Mouse (Mus musculus) hindbrain, postnatal 0 days (tissue): ENCODE results near the gene Rab15. TPM values are rescaled to one million over a fixed set of nuclear protein-coding genes. Genes with fewer than 3 reads are reported as not detected.

Experiments
- ATAC-seq: fragments of 200-750 bp; cut with Nextera tagmentation; 2 replicates; pipeline ENCODE4 v1.8.0; 2017; ENCODE audit warnings: mild to moderate bottlenecking, moderate TSS enrichment, moderate library complexity
- DNase-seq: peaks from one replicate; pipeline ENCODE4 v3.0.0-alpha.2; 2015; ENCODE audit warnings: low spot score
- H3K27ac ChIP-seq: fragments of 300-500 bp; sonication (generic); 2 replicates; pipeline ENCODE4 v1.5.1; 2014; ENCODE audit warnings: mild to moderate bottlenecking
- H3K27me3 ChIP-seq: fragments of 300-500 bp; sonication (generic); 2 replicates; pipeline ENCODE4 v1.6.1; 2014; ENCODE audit warnings: low read length, mixed read lengths; ENCODE audit not compliant: insufficient read depth
- H3K36me3 ChIP-seq: fragments of 300-500 bp; sonication (generic); 2 replicates; pipeline ENCODE4 v1.6.1; 2014; ENCODE audit warnings: low read length, mixed read lengths; ENCODE audit not compliant: insufficient read depth
- H3K4me1 ChIP-seq: fragments of 300-500 bp; sonication (generic); 2 replicates; pipeline ENCODE4 v1.6.1; 2014; ENCODE audit warnings: antibody characterized with exemption, low read length, mixed read lengths; ENCODE audit not compliant: insufficient read depth
- H3K4me2 ChIP-seq: fragments of 300-500 bp; sonication (generic); 2 replicates; pipeline ENCODE4 v1.6.1; 2014; ENCODE audit warnings: low read depth, mild to moderate bottlenecking, low read length, moderate library complexity, mixed read lengths
- H3K4me3 ChIP-seq: fragments of 300-500 bp; sonication (generic); 2 replicates; pipeline ENCODE4 v1.5.1; 2014; ENCODE audit warnings: low read length
- H3K9ac ChIP-seq: fragments of 300-500 bp; sonication (generic); replicated peaks from 2 replicates; pipeline ENCODE4 v1.6.1; 2014; ENCODE audit warnings: mild to moderate bottlenecking, low read length, moderate library complexity, mixed read lengths
- H3K9me3 ChIP-seq: fragments of 300-500 bp; sonication (generic); 2 replicates; pipeline ENCODE4 v1.6.1; 2016; ENCODE audit warnings: low read length, mixed read lengths
- CTCF ChIP-seq: IDR thresholded peaks from 2 replicates; pipeline ENCODE4 v1.5.1; 2016; ENCODE audit warnings: antibody characterized with exemption, control low read depth, low read depth
- WGBS: fragments of 180-500 bp; shearing (Covaris S2); extraction: QIAGEN DNeasy Blood & Tissue Kit; methylation state at CpG from one replicate; pipeline ENCODE4 v1.1.7; 2014; 5-methylcytosine and 5-hydroxymethylcytosine counted together
- polyA plus RNA-seq: library from polyadenylated mRNA; unstranded; fragments of >200 nt; fragmentation: Nextera tagmentation; extraction: Ambion mirVana; gene quantifications from 2 replicates; pipeline ENCODE4 v1.2.1, GENCODE M21; 2015
- total RNA-seq: library from RNA; depleted of rRNA; stranded (reverse); fragments of >200 nt; gene quantifications from 2 replicates; pipeline ENCODE4 v1.2.3, GENCODE M21; 2014

Gene Rab15
- total and polyA plus RNA-seq, 2 experiments from 2014 or later = 56.5 to 110 TPM

DNA sequence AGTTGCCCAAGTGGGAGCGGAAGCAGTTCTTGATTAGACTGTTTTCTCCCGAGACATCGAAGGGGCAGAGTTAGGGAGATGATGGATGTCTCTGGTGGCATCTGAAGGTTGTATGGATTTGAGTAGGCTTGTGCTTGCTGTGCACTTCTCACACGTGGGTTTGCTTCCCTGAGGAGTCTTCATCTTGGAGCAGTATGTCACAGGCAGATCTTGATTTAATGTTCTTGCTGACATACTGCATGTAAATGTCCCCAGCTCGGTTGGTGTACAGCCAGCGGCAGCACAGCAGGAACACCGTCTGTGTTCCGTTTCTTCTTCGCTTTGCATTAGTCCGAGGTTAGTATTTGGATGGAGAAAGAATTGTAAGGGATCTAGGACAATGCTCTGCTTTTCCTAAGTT, 34.4 kb upstream of the Rab15 start:
- no peaks in the 10 kb centered on the region for H3K9me3 ChIP-seq
- 66% methylated on average over 10 of the region's 10 CpGs for WGBS
- no peak overlapping the region for H3K27ac ChIP-seq
- ATAC-seq (no peak), DNase-seq (no peak)
- H3K4me3 ChIP-seq = no peak overlapping the region
- H3K4me2 ChIP-seq = no peak overlapping the region
- no peaks in the 10 kb centered on the region for H3K4me1 ChIP-seq
- no peak for TF ChIP-seq CTCF
- no peaks in the 10 kb centered on the region for H3K27me3 ChIP-seq
- H3K9ac ChIP-seq = no peak overlapping the region
- no peaks in the 10 kb centered on the region for H3K36me3 ChIP-seq

DNA sequence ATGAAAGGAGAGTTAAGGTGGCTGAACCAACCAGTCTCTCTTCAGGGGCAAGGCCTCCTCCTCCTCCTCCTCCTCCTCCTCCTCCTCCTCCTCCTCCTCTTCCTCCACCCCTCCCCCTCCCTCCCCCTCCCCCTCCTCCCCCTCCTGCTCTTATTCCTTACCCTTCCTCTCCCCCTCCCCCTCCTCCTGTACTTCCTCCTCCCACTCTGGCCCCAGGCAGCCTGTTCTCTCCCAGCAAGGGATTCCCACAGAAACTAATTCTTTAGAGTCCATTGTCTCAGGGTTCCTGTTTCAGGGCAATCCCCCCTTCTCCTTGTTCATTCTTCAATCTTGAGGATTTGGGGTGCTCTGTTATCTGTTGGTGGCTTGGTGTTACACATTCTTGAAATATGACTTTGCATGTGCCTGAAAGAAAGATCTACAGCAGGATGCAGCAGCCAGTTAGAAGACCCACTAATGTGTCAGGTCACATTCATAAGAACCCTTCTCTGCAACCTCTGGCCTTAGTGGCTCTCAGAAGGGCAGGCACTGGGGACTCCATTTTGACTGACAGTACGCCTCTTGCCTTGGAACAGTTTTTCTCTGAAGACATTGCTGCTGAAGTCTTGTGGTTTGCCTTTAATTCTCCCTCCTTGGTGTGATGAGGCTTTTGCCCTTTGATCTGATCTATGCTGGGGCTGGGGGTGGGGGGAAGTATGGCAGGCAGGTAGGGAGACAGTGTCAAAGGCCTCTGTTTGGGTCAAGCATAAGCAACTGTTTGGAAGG, 30.9 kb upstream of the Rab15 start:
- Histone ChIP-seq H3K4me2 (no peak overlapping the region), H3K4me3 (no peak overlapping the region), H3K9ac (no peak overlapping the region), H3K27ac (no peak overlapping the region), H3K4me1 (no peaks in the 10 kb centered on the region), H3K9me3 (no peaks in the 10 kb centered on the region), H3K27me3 (no peaks in the 10 kb centered on the region), H3K36me3 (no peaks in the 10 kb centered on the region)
- no peak for DNase-seq
- no peak for TF ChIP-seq CTCF
- no peak for ATAC-seq
- 96% methylated on average over 1 of the region's 1 CpGs for WGBS

DNA sequence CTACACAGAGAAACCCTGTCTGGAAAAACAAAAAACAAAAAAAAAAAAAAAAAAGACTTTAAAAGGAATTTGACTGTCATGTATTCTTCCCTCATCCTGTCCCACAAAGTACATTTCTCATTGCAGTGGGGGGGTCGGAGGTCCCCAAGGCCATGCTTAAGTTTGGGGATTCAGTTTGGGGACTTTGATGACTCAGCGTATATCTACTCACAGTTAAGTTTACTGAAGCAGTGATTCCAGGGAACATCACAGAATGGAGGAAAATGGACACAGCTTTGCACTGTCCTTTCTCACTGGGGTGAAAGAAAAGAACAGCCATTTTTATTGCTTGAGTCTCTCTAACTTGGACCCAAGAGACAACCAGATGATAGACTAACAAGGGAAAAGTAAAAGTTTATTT, 29.7 kb upstream of the Rab15 start:
- 93% methylated on average over 2 of the region's 2 CpGs for WGBS
- H3K27ac ChIP-seq = no peak overlapping the region

DNA sequence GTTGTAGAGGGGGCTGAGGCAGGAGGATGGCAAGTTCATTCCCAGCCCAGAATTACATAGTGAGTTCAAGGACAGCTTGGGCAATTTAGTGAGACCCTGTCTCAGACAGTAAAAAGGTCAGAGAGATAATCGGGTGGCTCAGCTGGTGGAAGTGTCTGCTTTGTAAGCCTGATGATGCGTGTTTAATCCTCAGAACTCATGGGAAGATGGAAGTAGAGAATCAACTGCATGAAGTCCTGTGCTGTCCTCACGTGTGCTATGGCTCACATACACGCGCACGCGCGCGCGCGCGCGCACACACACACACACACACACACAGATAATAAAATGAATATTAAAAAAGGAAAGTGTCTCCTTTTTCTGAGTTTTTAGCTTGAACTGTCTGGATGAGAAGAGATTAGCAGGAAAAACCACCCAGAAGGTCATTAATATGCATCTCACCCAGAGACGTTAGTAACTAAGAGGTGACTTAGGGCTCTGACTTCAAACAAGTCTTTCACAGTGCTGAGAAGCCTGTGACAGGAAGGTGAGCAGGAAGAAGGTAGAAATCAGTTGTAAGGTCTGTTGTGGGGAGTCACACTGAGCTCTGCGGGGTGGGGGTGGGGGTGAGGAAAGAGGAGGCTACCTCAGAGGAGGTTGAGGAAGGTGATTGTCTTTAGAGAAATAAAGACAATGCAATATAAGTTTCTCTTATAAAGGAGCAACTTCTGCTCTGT, 21.8 kb upstream of the Rab15 start:
- Histone ChIP-seq H3K4me2 (no peak overlapping the region), H3K27ac (no peak overlapping the region), H3K36me3 (no peaks in the 10 kb centered on the region), H3K4me1 (no peaks in the 10 kb centered on the region), H3K4me3 (no peak overlapping the region), H3K9me3 (no peaks in the 10 kb centered on the region), H3K27me3 (no peaks in the 10 kb centered on the region), H3K9ac (no peak overlapping the region)
- 88% methylated on average over 15 of the region's 15 CpGs for WGBS
- no peak for ATAC-seq
- DNase-seq = no peak
- TF ChIP-seq CTCF = no peak

More for the DNA sequence above, 29.7 kb upstream of the Rab15 start:
- H3K4me2 ChIP-seq = no peak overlapping the region
- DNase-seq (no peak), ATAC-seq (no peak)
- no peaks in the 10 kb centered on the region for H3K4me1 ChIP-seq
- no peaks in the 10 kb centered on the region for H3K36me3 ChIP-seq
- H3K9ac ChIP-seq = no peak overlapping the region
- H3K27me3 ChIP-seq = no peaks in the 10 kb centered on the region
- no peaks in the 10 kb centered on the region for H3K9me3 ChIP-seq
- TF ChIP-seq CTCF = no peak
- no peak overlapping the region for H3K4me3 ChIP-seq

DNA sequence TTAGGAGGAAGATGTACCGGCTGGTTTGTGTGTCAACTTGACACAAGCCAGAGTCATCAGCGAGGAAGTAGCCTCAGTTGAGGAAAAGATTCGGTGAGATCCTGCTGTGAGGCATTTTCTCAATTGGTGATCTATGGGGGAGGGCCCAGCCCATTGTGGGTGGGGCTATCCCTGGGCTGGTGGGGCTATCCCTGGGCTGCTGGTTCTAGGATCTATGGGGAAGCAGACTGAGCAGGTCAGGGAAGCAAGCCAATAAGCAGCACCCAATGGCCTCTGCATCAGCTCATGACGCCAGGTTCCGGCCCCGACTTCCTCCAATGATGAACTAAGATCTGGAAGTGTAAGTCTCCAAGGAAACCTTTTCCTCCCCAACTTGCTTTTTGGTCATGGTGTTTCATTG, 17.4 kb upstream of the Rab15 start:
- H3K4me1 ChIP-seq = 0 out of 2 replicates have a peak, but pooled peaks cover 3% of the 10 kb centered on the region
- 78% methylated on average over 6 of the region's 6 CpGs for WGBS
- ATAC-seq = no peak

DNA sequence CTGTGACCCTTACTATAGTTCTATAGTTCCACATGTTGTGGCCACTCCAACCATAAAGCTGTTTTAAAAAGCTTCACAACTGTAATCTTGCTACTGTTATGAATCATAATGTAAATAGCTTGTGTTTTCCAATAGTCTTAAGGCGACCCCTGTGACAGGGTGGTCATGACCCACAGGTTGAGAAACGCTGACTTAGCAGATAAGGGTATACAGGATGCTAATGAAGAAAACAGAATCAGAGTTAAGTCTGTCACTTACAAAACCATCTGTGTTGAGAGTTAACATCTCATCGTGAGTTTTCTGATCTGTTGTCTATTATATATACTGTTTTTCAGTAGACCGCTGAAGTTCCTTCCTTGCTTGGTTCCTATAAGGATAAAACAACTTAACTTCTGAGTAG, 16.6 kb upstream of the Rab15 start:
- Histone ChIP-seq H3K27me3 (no peaks in the 10 kb centered on the region), H3K27ac (no peak overlapping the region), H3K36me3 (no peaks in the 10 kb centered on the region), H3K4me3 (no peak overlapping the region), H3K4me2 (no peak overlapping the region), H3K4me1 (0 out of 2 replicates have a peak, but pooled peaks cover 3% of the 10 kb centered on the region), H3K9me3 (no peaks in the 10 kb centered on the region), H3K9ac (no peak overlapping the region)
- WGBS = 93% methylated on average over 4 of the region's 4 CpGs
- ATAC-seq (no peak), DNase-seq (no peak)
- TF ChIP-seq CTCF = no peak

More for the DNA sequence above, 17.4 kb upstream of the Rab15 start:
- Histone ChIP-seq H3K36me3 (no peaks in the 10 kb centered on the region), H3K9me3 (no peaks in the 10 kb centered on the region), H3K27ac (no peak overlapping the region), H3K27me3 (no peaks in the 10 kb centered on the region), H3K4me3 (no peak overlapping the region), H3K4me2 (no peak overlapping the region), H3K9ac (no peak overlapping the region)
- DNase-seq = no peak
- TF ChIP-seq CTCF = no peak
